Mouse (Mus musculus): ENCODE data around the gene Dedd2.

Gene Dedd2

DNA sequence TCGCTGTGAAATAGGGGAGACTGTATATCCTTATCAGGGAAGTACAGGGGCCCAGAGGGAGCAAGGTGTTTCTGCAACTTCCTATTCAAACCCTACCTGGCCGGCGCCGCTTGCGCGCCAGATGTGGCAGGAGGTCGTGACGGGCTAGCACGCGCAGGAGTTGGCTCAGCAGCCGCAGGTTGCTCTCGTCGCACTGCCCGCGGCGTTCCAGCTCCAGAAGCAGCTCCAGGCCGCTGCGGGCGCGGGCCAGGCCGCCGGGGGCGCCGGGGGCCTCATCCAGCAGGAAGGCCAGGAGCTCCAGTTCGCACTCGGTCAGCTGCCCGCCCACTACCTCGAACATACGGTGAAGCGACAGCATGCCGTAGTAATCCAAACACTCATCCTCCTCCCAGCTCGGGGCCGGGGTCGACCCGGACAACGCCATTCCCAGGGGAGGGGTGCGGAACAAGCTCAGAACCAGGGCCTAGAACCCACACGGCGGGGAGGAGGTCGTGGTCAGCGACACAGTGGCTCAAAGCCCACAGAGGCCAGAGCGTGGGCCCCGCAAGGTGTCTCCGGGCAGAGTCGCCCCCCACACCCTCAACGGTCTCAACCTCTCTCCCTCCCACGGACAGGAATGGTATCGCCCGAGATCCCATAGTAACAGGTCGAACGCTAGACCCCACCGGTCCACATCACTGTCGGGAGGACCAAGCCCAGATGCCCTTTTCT is 1.6 kb downstream of the Dedd2 start:
- under 1% methylated on average over 53 of the region's 53 CpGs for WGBS

GRCm38 (mm10) chr7:25217653-25218395 is 2.6 kb downstream of the Dedd2 start:
- 72% methylated on average over 12 of the region's 12 CpGs for WGBS

GRCm38 (mm10) chr7:25214172-25214571 is 6.2 kb downstream of the Dedd2 start:
- WGBS = 100% methylated on average over 2 of the region's 2 CpGs

- 51% methylated on average over 3 of the region's 3 CpGs for WGBS
These were observed 7.3 kb downstream of the Dedd2 start for GRCm38 (mm10) chr7:25213099-25213498.

GRCm38 (mm10) chr7:25210482-25210881 is 9.9 kb downstream of the Dedd2 start:
- 90% methylated on average over 4 of the region's 4 CpGs for WGBS

GRCm38 (mm10) chr7:25209161-25209622 is 11.2 kb downstream of the Dedd2 start:
- 78% methylated on average over 3 of the region's 3 CpGs for WGBS

GRCm38 (mm10) chr7:25206094-25206830 is 14.2 kb downstream of the Dedd2 start:
- WGBS = 87% methylated on average over 16 of the region's 16 CpGs

DNA sequence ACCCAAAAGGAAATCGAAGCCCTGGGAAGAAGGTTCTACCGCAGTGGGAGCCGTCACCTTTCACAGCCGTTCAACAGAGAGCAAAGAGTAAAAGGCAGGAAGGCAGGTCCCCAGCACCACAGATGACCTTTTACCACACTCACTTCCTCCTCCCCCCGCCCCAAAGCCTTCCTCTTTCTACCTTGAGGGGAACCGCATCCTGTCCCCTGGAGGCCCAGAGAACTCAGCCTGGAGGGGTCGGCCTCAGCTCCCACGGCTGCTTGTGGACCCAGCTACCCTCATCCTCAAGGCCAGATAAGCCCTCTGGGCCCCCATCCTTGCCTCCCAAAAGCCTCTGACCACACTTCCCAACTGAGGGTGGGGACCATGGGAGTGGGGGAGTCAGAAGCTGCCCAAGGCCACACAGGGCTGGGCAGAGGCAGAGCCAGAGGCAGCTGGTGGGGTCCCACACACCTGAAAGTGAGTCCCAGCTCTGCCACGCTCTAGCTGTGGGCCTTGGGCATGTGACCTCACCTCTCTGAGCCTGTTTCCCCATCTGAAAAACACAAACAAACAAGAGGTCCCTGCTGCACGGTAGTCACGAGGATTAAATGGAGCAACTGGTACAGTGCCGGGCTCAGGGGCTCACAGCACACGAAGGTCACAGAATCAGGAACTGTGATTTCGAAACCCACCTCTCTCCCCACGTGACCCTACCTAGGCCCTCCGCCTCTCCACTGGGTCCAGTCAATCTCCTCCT is 14.9 kb downstream of the Dedd2 start:
- 75% methylated on average over 16 of the region's 16 CpGs for WGBS

DNA sequence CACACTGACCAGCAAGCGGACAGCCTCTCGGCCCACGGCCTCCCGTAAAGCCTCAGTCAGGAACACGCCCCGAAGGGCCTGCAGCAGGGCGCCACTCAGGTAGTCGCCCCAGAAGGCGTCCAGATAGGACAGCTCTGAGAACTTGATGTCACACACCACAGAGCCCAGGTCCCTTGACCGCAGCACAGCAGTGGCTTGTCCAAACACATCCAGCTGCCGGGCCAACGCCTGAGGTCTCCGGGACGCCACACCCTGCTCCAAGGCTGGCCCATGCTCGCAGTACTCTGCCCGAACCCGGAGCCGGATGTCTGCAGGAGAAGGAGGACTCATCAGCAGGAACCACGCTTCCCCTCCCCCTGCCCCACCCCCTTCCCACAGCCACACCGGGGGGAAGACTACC is 16.8 kb downstream of the Dedd2 start:
- 91% methylated on average over 20 of the region's 20 CpGs for WGBS

DNA sequence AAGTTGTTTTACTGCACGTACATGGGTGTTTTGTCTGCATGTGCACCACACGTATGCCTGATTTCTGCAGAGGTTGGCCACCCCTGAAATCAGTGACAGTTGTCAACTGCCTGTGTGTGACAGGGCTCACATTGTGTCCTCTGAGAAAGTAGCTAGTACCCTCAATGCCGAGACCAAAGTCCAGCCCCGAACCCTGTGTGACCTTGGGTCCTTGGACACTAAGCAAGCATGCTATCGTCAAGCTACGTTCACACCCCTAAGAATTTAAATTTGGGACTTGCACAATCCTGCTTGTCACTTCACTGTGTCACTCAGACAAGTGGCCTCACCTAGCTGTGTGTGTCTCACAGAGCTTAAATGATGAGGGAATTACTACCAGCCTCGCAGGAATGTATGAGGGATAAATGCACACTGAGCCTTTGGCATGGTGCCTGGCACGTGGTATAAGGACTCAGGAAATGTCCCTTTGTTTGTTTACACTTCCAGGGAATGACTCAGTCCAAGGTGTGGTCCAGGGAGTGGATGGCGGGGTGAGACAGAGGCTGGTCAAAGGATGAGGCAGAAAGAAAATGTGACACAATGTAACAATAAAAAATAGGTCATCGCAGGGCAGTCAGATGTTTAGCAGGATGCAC is 22.9 kb downstream of the Dedd2 start:
- WGBS = 53% methylated on average over 10 of the region's 10 CpGs

- 79% methylated on average over 9 of the region's 9 CpGs for WGBS
These were observed 24.3 kb downstream of the Dedd2 start for GRCm38 (mm10) chr7:25196107-25196506.

- 77% methylated on average over 3 of the region's 3 CpGs for WGBS
These were observed 25.3 kb downstream of the Dedd2 start for GRCm38 (mm10) chr7:25195148-25195547.

DNA sequence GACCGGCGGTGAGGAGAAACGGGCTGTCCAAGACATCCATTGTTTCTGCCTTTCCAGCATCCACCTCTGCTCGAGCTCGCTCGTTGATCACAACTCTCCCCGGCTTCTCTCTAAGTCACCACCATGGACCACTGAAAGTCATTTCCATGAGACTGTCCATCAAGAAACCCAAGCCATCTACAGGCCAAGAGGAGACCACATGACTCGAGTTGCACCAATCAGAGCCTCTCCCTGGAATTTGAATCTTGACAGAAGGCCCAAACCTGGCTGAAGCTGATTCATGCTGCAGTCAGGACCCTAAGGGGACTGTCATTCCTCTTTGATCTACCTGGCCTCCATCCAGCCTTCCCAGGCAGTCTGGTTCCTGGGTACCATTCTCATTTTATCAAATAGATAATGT is 28.3 kb downstream of the Dedd2 start:
- WGBS = 78% methylated on average over 8 of the region's 8 CpGs

- 87% methylated on average over 11 of the region's 11 CpGs for WGBS
These were observed 29.6 kb downstream of the Dedd2 start for GRCm38 (mm10) chr7:25190806-25191205.

DNA sequence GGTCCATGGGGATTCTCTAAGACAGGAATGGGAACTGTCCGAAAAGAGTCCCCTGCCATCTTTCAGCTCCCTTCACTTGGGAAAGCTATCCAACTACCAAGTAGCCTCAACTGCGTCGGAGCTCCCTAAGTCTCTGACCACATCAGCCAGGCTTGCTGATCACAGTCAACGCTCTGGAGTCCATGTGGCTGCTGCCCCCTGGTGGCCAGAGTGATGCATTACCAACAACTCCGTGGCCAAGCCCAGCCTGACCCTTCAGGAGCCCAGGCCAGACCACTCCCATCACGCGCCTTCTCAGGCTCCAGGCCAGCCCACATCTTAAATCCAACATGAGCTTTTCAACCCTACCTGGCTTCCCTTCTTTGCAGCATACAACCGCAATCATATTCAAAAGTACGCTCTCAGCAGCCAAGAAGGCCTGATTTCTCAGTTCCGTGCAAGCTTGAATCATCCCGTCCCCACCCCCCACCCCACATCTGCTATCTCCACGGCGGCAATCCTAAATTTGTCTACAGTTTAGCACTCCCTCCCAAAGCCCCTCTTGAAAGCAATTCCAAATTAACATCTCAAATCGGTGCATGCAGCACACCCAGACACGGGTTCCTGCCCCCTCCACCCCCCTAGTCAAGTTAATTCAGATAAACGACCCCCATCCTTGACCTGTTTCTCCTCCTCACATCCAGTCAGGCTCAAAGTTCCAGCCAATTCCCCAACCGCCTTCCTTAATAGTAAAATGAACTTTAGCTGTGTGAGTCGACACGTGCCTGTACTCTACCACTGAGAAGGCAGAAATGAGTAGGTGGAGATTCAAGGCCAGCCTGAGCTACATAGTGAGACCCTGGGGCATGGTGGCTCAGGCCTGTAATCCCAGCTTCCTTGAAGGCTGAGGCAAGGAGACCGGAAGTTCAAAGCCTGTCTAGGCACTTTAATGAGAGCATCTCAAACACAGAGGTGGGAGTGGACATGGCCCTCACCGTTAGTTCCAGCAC is 32.5 kb downstream of the Dedd2 start:
- 23% methylated on average over 21 of the region's 21 CpGs for WGBS

- 89% methylated on average over 6 of the region's 6 CpGs for WGBS
These were observed 36.3 kb downstream of the Dedd2 start for GRCm38 (mm10) chr7:25184091-25184490.

DNA sequence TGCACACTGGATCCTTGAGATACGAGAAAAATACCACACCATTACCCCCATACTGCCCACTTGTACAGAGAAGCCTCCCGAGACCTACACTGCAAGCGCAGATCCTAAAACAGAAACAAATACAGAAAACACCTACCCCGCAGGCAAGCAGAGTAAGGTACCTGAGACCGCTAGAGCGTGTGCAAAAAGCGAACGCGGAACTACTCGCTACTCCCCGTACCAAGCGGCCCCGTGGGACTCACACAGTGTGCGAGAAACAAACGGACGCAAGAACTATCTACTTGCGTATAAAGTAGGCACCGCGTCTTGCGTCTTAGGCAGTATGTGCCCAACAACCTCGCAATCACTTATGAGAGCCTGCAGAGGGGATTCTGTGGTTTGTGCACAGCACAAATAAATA is 38.6 kb downstream of the Dedd2 start:
- WGBS = 12% methylated on average over 21 of the region's 21 CpGs

GRCm38 (mm10) chr7:25181331-25181790 is 39.1 kb downstream of the Dedd2 start:
- 5% methylated on average over 15 of the region's 15 CpGs for WGBS

- WGBS = 21% methylated on average over 6 of the region's 6 CpGs
These were observed 39.9 kb downstream of the Dedd2 start for GRCm38 (mm10) chr7:25180512-25180911.

GRCm38 (mm10) chr7:25179606-25180161 is 40.7 kb downstream of the Dedd2 start, which contains the start of gene Pou2f2:
Gene Pou2f2 (minus strand): TSS chr7:25179726.
- 2% methylated on average over 40 of the region's 56 CpGs for WGBS
